Mouse (Mus musculus): ENCODE measurements around the gene Bloc1s4.

GRCm38 (mm10) chr5:36705390-36705789 lies 43.1 kb downstream of the Bloc1s4 start:
- no peak for TF ChIP-seq CTCF (IDR thresholded peaks at IDR 0.05; ENCODE audit: control insufficient read depth, insufficient read depth, low read length)
- TF ChIP-seq POLR2A (IDR thresholded peaks at IDR 0.05; ENCODE audit: borderline replicate concordance, control insufficient read depth, low read depth, low read length), result no peak

Measured in bone marrow, adult 2 months (tissue).